Mouse (Mus musculus): ENCODE data around the gene Kif1c. TPM values are rescaled to one million over a fixed set of nuclear protein-coding genes. Genes with fewer than 3 reads are reported as not detected.

Gene Kif1c
- polyA plus RNA-seq, 1 experiment from 2014 or later = 4.2 TPM

GRCm38 (mm10) chr11:70668335-70668770, 32.0 kb upstream of the Kif1c start:
- peak overlapping the region; percentile 69 for H3K4me3 ChIP-seq
- H3K4me1 ChIP-seq = peaks cover 31% of the 10 kb centered on the region
- H3K27me3 ChIP-seq = no peaks in the 10 kb centered on the region
- peak overlapping the region; percentile 63 for H3K9ac ChIP-seq
- H3K27ac ChIP-seq = peak overlapping the region; percentile 98
- peak overlapping the region; percentile 82 for H3K4me2 ChIP-seq
- ATAC-seq (ENCODE audit: insufficient number of reproducible peaks, insufficient read depth, low FRiP score, low TSS enrichment, low read depth) = peak; percentile 40; the same call in 1 of the 2 replicates
- no peaks in the 10 kb centered on the region for H3K9me3 ChIP-seq
- under 1% methylated on average over 15 of the region's 15 CpGs for WGBS
- H3K36me3 ChIP-seq = peaks cover 47% of the 10 kb centered on the region

- WGBS = under 1% methylated on average over 44 of the region's 44 CpGs
- Histone ChIP-seq H3K27me3 (no peaks in the 10 kb centered on the region), H3K36me3 (peaks cover 46% of the 10 kb centered on the region), H3K27ac (peak within 1 kb of the TSS; percentile 98), H3K9me3 (no peaks in the 10 kb centered on the region), H3K9ac (peak within 1 kb of the TSS; percentile 82), H3K4me2 (peak within 1 kb of the TSS; percentile 82), H3K4me1 (peaks cover 31% of the 10 kb centered on the region), H3K4me3 (peak within 1 kb of the TSS; percentile 69)
- peak; percentile 95 for ATAC-seq (ENCODE audit: insufficient number of reproducible peaks, insufficient read depth, low FRiP score, low TSS enrichment, low read depth)
Measured at GRCm38 (mm10) chr11:70668771-70669505, 31.4 kb upstream of the Kif1c start, which contains the start of gene Spag7. Gene Spag7, minus strand, starts transcription at chr11:70669416.

- WGBS = under 1% methylated on average over 31 of the region's 31 CpGs
- Histone ChIP-seq H3K4me3 (peak overlapping the region; percentile 69), H3K4me1 (peaks cover 31% of the 10 kb centered on the region), H3K36me3 (peaks cover 46% of the 10 kb centered on the region), H3K9me3 (no peaks in the 10 kb centered on the region), H3K27me3 (no peaks in the 10 kb centered on the region), H3K4me2 (peak overlapping the region; percentile 82), H3K27ac (peak overlapping the region; percentile 98), H3K9ac (peak overlapping the region; percentile 82)
- ATAC-seq (ENCODE audit: insufficient number of reproducible peaks, insufficient read depth, low FRiP score, low TSS enrichment, low read depth) = no peak
Measured at GRCm38 (mm10) chr11:70669582-70670345, 30.6 kb upstream of the Kif1c start.

GRCm38 (mm10) chr11:70670483-70670882, 29.9 kb upstream of the Kif1c start:
- Histone ChIP-seq H3K27ac (peak overlapping the region; percentile 98), H3K9me3 (no peaks in the 10 kb centered on the region), H3K4me3 (peak overlapping the region; percentile 69), H3K9ac (peak overlapping the region; percentile 82), H3K4me2 (peak overlapping the region; percentile 82), H3K4me1 (peaks cover 31% of the 10 kb centered on the region), H3K27me3 (no peaks in the 10 kb centered on the region), H3K36me3 (peaks cover 45% of the 10 kb centered on the region)
- no peak for ATAC-seq (ENCODE audit: insufficient number of reproducible peaks, insufficient read depth, low FRiP score, low TSS enrichment, low read depth)
- 40% methylated on average over 14 of the region's 14 CpGs for WGBS

- ATAC-seq (ENCODE audit: insufficient number of reproducible peaks, insufficient read depth, low FRiP score, low TSS enrichment, low read depth) = no peak
- peak overlapping the region; percentile 82 for H3K9ac ChIP-seq
- peak overlapping the region; percentile 82; the same call in 1 of the 2 replicates for H3K4me2 ChIP-seq
- H3K27ac ChIP-seq = 0 out of 2 replicates have a peak overlapping the region, but pooled peaks have one; percentile 98
- no peaks in the 10 kb centered on the region for H3K27me3 ChIP-seq
- H3K4me1 ChIP-seq = peaks cover 31% of the 10 kb centered on the region
- WGBS = 87% methylated on average over 16 of the region's 16 CpGs
- H3K4me3 ChIP-seq = 0 out of 2 replicates have a peak overlapping the region, but pooled peaks have one; percentile 69
- H3K9me3 ChIP-seq = no peaks in the 10 kb centered on the region
- peaks cover 45% of the 10 kb centered on the region for H3K36me3 ChIP-seq
Measured at GRCm38 (mm10) chr11:70671333-70672047, 28.9 kb upstream of the Kif1c start.

GRCm38 (mm10) chr11:70674014-70674413, 26.3 kb upstream of the Kif1c start:
- 74% methylated on average over 6 of the region's 6 CpGs for whole genome bisulfite sequencing
- no peak for ATAC-seq (ENCODE audit: insufficient number of reproducible peaks, insufficient read depth, low FRiP score, low TSS enrichment, low read depth)
- no peak overlapping the region for H3K27ac ChIP-seq
- no peak overlapping the region for H3K9ac ChIP-seq
- H3K4me2 ChIP-seq = no peak overlapping the region
- peaks cover 58% of the 10 kb centered on the region for H3K36me3 ChIP-seq
- peaks cover 18% of the 10 kb centered on the region for H3K4me1 ChIP-seq
- H3K27me3 ChIP-seq = no peaks in the 10 kb centered on the region
- H3K9me3 ChIP-seq = no peaks in the 10 kb centered on the region
- H3K4me3 ChIP-seq = no peak overlapping the region

GRCm38 (mm10) chr11:70674501-70674900, 25.8 kb upstream of the Kif1c start:
- no peak overlapping the region for H3K4me2 ChIP-seq
- H3K4me1 ChIP-seq = peaks cover 18% of the 10 kb centered on the region
- H3K36me3 ChIP-seq = peaks cover 62% of the 10 kb centered on the region
- H3K27ac ChIP-seq = no peak overlapping the region
- no peaks in the 10 kb centered on the region for H3K27me3 ChIP-seq
- ATAC-seq (ENCODE audit: insufficient number of reproducible peaks, insufficient read depth, low FRiP score, low TSS enrichment, low read depth) = no peak
- no peaks in the 10 kb centered on the region for H3K9me3 ChIP-seq
- H3K4me3 ChIP-seq = no peak overlapping the region
- H3K9ac ChIP-seq = no peak overlapping the region
- 66% methylated on average over 11 of the region's 11 CpGs for WGBS

- Histone ChIP-seq H3K27me3 (no peaks in the 10 kb centered on the region), H3K4me2 (no peak overlapping the region), H3K9ac (no peak overlapping the region), H3K27ac (no peak overlapping the region), H3K9me3 (no peaks in the 10 kb centered on the region), H3K4me1 (peaks cover 6% of the 10 kb centered on the region), H3K36me3 (peaks cover 71% of the 10 kb centered on the region), H3K4me3 (no peak overlapping the region)
- no peak for ATAC-seq (ENCODE audit: insufficient number of reproducible peaks, insufficient read depth, low FRiP score, low TSS enrichment, low read depth)
- 75% methylated on average over 9 of the region's 9 CpGs for WGBS
Measured at GRCm38 (mm10) chr11:70678092-70678491, 22.3 kb upstream of the Kif1c start.

- Histone ChIP-seq H3K4me1 (peaks cover 6% of the 10 kb centered on the region), H3K27me3 (no peaks in the 10 kb centered on the region), H3K36me3 (peaks cover 74% of the 10 kb centered on the region), H3K4me3 (no peak overlapping the region), H3K27ac (no peak overlapping the region), H3K9me3 (no peaks in the 10 kb centered on the region), H3K9ac (no peak overlapping the region), H3K4me2 (no peak overlapping the region)
- WGBS = 47% methylated on average over 2 of the region's 2 CpGs
- ATAC-seq (ENCODE audit: insufficient number of reproducible peaks, insufficient read depth, low FRiP score, low TSS enrichment, low read depth) = no peak
Measured at GRCm38 (mm10) chr11:70678576-70678975, 21.8 kb upstream of the Kif1c start.

GRCm38 (mm10) chr11:70679361-70679760, 21.0 kb upstream of the Kif1c start:
- Histone ChIP-seq H3K4me2 (no peak overlapping the region), H3K27ac (no peak overlapping the region), H3K27me3 (no peaks in the 10 kb centered on the region), H3K36me3 (peaks cover 74% of the 10 kb centered on the region), H3K4me3 (no peak overlapping the region), H3K9me3 (no peaks in the 10 kb centered on the region), H3K9ac (no peak overlapping the region), H3K4me1 (peaks cover 6% of the 10 kb centered on the region)
- 95% methylated on average over 8 of the region's 8 CpGs for WGBS
- no peak for ATAC-seq (ENCODE audit: insufficient number of reproducible peaks, insufficient read depth, low FRiP score, low TSS enrichment, low read depth)

- no peak for ATAC-seq (ENCODE audit: insufficient number of reproducible peaks, insufficient read depth, low FRiP score, low TSS enrichment, low read depth)
- 90% methylated on average over 8 of the region's 8 CpGs for WGBS
- H3K36me3 ChIP-seq = peaks cover 76% of the 10 kb centered on the region
Measured at GRCm38 (mm10) chr11:70679894-70680293, 20.5 kb upstream of the Kif1c start.

More at GRCm38 (mm10) chr11:70679894-70680293, 20.5 kb upstream of the Kif1c start:
- Histone ChIP-seq H3K4me1 (peaks cover 6% of the 10 kb centered on the region), H3K27ac (no peak overlapping the region), H3K4me3 (no peak overlapping the region), H3K4me2 (no peak overlapping the region), H3K9me3 (no peaks in the 10 kb centered on the region), H3K9ac (no peak overlapping the region), H3K27me3 (no peaks in the 10 kb centered on the region)
